Mouse (Mus musculus) gastrocnemius, postnatal 36 days (tissue): ENCODE data around the gene Csnk1g2. TPM values are rescaled to one million over a fixed set of nuclear protein-coding genes. Genes with fewer than 3 reads are reported as not detected.
"Not testable (repeated sequence)": the region's sequence is repeated elsewhere in the genome, so short reads cannot be mapped to it uniquely, and the experiment has no call there.

Experiments
- DNase-seq, 2 experiments: peaks; one replicate each; pipeline ENCODE4 v3.0.0; 2022
- intact Hi-C: fragments of 180-260 bp; cut with DNase I; formaldehyde crosslinking; loops from one replicate; pipeline ENCODE4 v1.15.1; 2025
- total RNA-seq, 2 experiments: library from RNA; stranded (reverse); gene quantifications; 2 replicates each; pipeline ENCODE4 v1.2.3; 2021

The Csnk1g2 gene
- total RNA-seq, 2 experiments from 2014 or later: 84.0 to 90.0 TPM

GRCm38 (mm10) chr10:80620796-80621689 is 1.6 kb upstream of the Csnk1g2 start:
- intact Hi-C loops: no loop called here
- DNase-seq: no peak

DNA sequence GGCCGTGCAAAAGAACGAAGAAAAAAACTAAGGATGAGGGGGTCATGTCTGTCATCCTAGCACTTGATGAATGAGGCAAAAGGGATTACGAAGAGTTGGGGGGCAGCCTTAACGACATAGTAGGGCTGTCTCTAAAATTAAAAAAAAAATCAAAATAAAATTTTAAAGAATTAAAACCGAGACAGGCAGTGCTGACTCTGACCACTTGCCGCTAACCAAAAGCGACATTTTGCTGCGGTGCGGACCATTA is 1.0 kb upstream of the Csnk1g2 start:
- DNase-seq: no peak
- intact Hi-C loops: no loop called here

DNA sequence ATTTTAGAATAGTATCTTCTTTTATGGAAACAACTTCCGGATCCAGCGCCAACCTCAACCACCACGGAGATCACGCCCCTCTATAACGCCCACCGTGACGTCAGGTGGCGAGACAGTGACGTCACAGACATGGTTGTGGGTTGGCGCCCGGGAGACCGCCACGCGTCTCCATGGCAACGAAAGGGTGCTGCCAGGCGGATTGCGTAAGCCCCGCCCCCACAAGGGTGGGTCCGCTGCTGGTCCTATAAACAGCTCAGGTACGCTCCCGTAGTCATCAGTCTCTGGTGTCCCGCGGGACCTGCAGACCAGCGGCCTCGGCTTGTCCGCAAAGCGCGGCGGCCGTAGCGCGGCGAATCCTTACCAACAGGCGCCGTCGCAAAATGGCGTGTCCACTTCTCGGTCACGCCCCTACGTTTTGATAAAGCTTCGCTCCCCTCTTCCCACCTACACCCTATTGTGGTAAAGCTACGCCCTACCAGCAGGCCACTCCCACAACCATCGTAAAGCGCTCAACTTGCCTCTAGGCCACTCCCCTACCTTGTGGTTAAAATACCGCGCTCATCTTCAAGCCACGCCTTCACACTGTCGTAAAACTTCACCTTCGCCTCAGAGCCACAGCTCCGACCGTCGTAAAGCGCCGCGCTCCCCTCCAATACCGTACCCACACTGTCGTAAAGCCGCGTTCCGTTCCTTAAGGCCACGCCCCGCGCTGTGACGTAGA is 538 bp upstream of the Csnk1g2 start:
- intact Hi-C loops: no loop called here
- DNase-seq: peak; percentile 97

DNA sequence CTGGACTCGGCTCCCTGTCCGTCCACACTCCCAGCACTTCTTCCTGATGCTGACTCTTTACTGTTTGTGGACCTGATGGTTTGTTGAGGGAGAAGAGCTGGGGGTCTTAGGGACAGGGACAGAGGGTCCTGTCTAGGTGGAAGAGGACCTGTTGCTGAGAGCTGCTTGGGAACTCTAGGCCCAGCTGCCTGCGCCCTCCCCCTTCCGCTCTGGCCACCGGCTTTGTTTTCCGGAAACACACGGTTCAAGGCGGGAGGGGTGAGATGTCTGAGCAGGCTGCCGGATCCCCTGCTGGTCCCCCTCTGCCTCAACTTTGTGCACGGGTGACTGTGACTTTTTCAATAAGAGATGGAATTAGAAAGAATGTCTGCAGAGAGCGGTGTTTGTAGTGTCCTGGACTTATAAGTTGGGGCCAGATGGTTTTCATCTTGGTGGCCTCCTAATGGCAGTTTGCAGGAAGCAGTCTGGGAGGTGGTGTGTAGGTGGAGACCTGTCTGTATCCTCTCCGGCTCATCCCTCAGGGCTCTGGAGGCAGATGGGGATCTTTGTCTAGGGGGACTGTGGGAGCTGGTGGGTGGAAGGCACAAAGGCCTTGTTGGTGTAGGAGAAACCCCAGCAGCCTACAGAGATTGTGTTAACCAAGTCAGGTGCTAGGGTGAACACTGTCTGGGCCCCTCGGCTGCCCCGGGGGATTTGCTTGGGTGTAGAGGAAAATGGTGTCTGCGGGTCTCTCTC is 986 bp downstream of the Csnk1g2 start:
- intact Hi-C loops: no loop called here
- peak in 1 of 2 experiments; percentile 42 for DNase-seq

GRCm38 (mm10) chr10:80625764-80626163 is 3.1 kb downstream of the Csnk1g2 start:
- no peak for DNase-seq
- intact Hi-C loops: no loop called here

DNA sequence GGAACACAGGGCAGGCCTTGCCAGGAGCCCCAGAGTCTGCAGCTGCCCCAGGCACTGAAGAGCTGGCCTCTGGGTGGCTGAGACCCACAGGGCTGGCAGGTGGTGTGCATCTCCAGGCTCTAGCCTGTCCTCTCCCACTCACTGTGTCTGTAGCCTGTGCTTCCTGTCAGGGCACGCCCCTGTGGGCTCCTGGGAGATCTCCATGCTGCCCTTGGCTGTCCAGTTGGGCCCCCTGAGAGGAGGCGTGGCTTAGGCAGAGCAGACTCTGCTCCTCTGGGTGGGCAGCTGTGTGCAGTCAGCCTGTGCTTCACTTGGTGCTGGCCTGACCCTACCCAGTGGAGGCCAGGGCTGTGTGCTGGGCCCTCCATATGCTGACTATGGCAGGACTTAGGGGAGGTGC is 5.0 kb downstream of the Csnk1g2 start:
- peak in 1 of 2 experiments; percentile 44 for DNase-seq
- intact Hi-C loops: no loop called here

DNA sequence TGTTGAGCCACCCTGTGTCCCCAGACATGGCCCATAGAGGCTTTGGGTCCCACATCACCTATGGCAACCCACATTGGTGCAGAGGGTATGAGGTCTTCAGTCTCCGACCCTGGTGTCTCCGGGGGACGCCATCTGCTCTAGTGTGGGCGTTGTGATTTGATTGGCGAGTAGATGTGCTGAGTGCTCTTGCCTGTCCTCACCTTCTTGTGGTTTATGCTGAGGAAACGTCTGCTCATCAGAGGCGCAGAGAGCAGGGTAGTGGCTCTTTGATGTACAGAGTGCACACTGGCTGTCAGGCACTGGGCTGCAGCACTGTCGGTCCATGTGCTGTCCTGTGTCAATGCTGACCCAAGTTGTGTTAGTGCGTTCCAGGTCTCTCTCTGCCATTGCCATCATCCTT is 6.3 kb downstream of the Csnk1g2 start:
- intact Hi-C loops: no loop called here

GRCm38 (mm10) chr10:80635345-80635744 is 12.7 kb downstream of the Csnk1g2 start:
- DNase-seq: no peak
- intact Hi-C loops: no loop called here

More for the DNA sequence above, 6.3 kb downstream of the Csnk1g2 start:
- DNase-seq: no peak

- no peak for DNase-seq
- intact Hi-C loops: no loop called here
These were observed 24.3 kb downstream of the Csnk1g2 start for GRCm38 (mm10) chr10:80646936-80647335.

GRCm38 (mm10) chr10:80649910-80650309 is 27.3 kb downstream of the Csnk1g2 start:
- DNase-seq, intact Hi-C loops: not testable (repeated sequence)

DNA sequence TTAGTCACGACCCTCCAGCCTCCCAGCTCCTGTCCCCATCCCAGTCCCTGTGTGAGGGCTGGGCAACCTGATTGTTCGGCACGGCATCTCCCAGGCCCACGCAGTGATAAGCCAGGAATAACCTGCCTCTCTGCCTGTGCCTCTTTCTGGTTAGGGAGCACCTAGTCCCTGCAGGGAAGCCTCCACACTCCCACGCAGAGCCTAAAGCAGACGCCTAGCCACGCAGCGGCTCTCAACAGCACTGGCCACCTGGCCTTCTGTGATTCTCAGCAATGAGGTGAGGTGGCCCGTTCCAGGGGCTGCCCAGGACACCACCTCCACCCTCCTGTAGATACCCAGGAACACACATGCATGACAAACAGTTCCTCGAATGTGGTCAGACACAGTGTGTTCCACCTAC is 27.8 kb downstream of the Csnk1g2 start:
- intact Hi-C loops: no loop called here
- no peak for DNase-seq

DNA sequence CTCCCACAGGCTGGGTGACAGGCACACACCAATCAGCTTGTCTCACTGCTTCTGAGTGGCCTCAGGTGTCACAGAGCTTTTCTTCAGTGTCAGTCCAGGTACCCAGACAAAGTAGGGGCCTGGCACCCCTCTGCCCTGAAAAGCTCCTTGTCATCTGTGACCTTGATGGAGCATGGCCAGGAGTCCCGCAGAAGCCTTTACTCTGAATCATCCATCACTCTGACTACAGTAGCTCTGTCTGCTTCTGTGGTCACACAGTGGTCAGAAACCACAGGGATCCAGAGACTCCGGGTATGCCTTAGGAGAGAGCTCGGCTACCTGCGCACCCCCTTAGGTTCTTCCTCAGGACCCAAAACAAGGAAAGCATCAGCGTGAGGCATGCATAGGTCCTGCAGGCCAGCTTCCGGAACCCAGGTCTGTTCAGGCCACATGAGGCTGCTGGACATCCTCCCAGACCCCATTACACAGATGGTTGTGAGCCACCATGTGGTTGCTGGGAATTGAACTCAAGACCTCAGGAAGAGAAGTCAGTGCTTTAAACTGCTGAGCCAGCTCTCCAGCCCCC is 30.6 kb downstream of the Csnk1g2 start:
- no peak for DNase-seq
- intact Hi-C loops: no loop called here

- intact Hi-C loops: loop anchor here (2.0 kb wide), 1 partner anchor 22 kb away; no protein-coding TSS in a partner anchor
These were observed 32.2 kb downstream of the Csnk1g2 start for GRCm38 (mm10) chr10:80654866-80655265.

GRCm38 (mm10) chr10:80655406-80656129 is 32.9 kb downstream of the Csnk1g2 start:
- intact Hi-C loops: loop anchor here (2.0 kb wide), 1 partner anchor 23 kb away; no protein-coding TSS in a partner anchor

More at GRCm38 (mm10) chr10:80654866-80655265, 32.2 kb downstream of the Csnk1g2 start:
- DNase-seq: no peak

DNA sequence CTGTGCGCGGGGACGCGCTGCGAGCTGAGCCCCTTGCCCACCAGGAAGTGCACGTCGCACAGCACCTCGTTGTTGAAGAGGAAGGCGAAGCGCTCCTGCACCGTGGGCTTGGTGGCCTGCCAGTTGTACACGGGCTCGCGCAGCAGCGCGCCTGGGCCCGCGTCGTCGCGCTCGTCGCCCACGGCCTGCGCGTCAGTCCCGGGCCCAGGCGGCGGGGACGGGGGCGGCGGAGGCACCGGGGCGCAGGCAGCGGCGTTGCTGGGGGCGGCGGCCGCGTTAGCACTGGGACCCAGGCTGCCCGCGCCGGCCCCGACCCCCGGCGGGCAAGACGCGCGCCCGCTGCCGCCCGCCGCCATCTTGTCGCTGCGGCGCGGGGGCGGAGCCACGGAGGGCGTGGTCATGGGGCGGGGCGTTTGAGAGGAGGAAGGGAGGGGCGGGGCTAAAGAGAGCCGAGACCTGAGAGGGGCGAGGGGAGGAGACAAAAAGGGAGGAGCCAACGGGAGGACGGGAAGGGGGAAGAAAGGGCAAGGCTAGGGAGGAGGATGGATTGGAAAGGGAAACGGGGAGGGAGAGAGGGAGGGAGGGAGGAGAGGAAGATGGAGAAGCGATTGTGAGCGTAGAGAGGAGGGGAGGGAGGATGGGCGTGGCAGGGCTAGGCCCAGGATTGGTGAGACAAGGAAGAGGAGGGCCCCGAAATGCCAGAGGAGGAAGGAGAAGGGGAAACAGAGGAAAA is 33.7 kb downstream of the Csnk1g2 start:
- intact Hi-C loops: no loop called here
- DNase-seq: peak; percentile 88 to 97

More at GRCm38 (mm10) chr10:80655406-80656129, 32.9 kb downstream of the Csnk1g2 start:
- DNase-seq: no peak

DNA sequence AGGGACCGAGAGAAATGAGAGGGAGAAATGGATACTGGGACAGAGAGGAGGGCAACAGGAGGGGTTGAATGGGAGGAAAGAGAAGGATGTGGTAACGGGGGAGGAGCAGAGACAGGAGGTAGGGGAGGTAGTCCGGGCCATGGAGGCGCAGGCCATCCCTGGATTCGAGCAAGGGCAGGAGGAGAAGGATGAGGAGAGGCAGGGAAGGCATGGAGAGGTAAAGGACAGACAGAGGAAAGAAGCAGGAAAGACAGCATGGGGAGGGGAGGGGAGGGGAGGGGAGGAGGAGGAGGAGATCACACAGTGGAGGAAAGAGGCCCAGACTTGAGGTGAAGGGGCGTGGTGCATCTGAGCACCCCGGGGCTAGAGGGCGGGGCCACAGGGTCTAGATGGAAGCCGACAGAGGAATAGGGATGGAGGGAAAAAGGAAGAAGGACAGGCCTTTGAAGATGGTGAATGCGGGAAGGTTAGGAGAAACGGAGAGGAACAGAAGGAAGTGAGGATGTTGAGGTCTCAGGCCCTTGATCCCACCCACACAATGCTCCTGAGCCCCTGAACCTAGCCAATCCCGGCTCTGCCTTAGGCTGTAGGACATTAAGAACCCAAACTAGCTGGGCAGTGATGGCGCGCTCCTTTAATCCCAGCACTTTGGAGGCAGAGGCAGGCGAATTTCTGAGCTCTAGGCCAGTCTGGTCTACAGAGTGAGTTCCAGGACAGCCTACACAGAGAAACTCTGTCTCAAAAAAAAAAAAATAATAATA is 34.4 kb downstream of the Csnk1g2 start, which contains the start of gene Btbd2:
Btbd2 (minus strand) TSS at position 209 of the 761 bp plus-strand sequence.
- no peak for DNase-seq
- intact Hi-C loops: no loop called here

GRCm38 (mm10) chr10:80658194-80658840 is 35.7 kb downstream of the Csnk1g2 start:
- intact Hi-C loops: loop anchor here (2.0 kb wide), 1 partner anchor 26 kb away; no protein-coding TSS in a partner anchor
- DNase-seq: no peak

DNA sequence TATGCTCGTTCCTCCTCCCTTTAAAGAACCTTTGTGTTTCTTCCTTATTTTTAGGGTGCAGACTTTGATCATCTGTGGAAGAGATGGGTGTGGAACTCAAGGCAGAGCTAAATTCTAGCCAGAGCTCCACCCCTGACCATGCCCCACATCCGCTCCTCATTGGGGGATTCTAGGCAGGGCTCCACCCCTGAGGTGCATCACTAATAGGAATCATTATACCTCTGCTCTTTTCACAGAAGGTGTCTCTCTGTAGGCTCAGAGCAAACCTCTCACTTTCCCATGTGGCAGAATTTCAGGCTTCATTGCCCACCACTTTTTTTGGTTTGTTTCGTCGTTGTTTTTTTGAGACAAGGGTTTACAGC is 36.2 kb downstream of the Csnk1g2 start:
- DNase-seq: no peak
- intact Hi-C loops: loop anchor here (2.0 kb wide), 1 partner anchor 26 kb away; no protein-coding TSS in a partner anchor
